Mouse (Mus musculus): ENCODE results near the gene Whamm. TPM values are rescaled to one million over a fixed set of nuclear protein-coding genes. Genes with fewer than 3 reads are reported as not detected.

Gene Whamm
- polyA plus RNA-seq, 1 experiment from 2014 or later: 5.0 TPM

DNA sequence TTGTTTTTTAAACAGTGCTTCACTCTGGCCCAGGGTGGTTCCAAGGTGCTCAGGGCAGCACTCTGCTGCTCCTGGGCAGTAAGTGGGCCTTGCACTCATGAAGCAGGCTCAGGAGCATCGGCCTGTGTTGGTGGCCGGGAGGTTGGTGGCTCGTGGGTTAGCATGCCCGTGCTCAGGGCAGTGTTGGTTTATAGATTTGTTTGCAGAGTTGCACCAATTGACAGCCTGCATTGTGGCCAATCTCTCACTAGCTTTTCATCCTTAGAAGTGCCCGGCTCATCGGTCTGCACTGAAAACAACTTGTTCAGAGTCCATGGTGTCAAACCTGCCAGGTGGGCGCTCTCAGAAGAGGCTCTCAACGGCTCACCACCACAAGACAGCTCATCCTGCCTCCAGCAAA, 22.3 kb downstream of the Whamm start:
- WGBS: 80% methylated on average over 8 of the region's 8 CpGs
- H3K36me3 ChIP-seq (ENCODE audit: control insufficient read depth, insufficient read depth, low read length): peaks cover 30% of the 10 kb centered on the region

DNA sequence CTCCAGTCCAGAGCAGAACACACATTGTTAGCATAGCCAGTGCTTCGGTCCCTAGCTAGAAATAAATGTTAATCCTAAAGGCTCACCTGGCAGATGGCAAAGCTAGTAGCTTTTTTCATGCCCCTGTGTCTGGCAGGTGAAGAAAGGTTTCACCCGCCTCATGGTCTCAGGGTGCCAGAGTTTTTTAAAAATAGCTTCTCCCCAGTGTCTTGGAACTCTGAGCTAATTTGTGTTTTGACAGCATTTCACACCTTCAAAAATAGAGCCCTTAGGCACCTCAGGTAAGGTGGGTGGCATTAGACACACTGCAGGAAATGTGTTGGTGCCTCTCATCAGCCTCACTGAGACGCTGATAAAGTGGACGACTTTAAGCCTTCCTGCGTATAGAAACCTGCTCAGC, 24.0 kb downstream of the Whamm start:
- no peak overlapping the region for H3K9ac ChIP-seq (replicated peaks; ENCODE audit: low read depth, low read length)
- H3K4me1 ChIP-seq (ENCODE audit: control insufficient read depth, insufficient read depth, low read length): no peaks in the 10 kb centered on the region
- no peak overlapping the region for H3K27ac ChIP-seq (ENCODE audit: low read length)
- no peaks in the 10 kb centered on the region for H3K27me3 ChIP-seq (ENCODE audit: control insufficient read depth, insufficient read depth, low read length)
- no peak overlapping the region for H3K4me3 ChIP-seq (ENCODE audit: low read depth, low read length)
- ATAC-seq (ENCODE audit: insufficient number of reproducible peaks, insufficient read depth, low FRiP score, low read depth): no peak
- H3K36me3 ChIP-seq (ENCODE audit: control insufficient read depth, insufficient read depth, low read length): peaks cover 31% of the 10 kb centered on the region
- 78% methylated on average over 5 of the region's 5 CpGs for WGBS
- no peak overlapping the region for H3K4me2 ChIP-seq (replicated peaks; ENCODE audit: low read depth, low read length)
- H3K9me3 ChIP-seq (ENCODE audit: control insufficient read depth, low read depth, low read length): no peaks in the 10 kb centered on the region

More for the DNA sequence above, 22.3 kb downstream of the Whamm start:
- no peak overlapping the region for H3K27ac ChIP-seq (ENCODE audit: low read length)
- no peaks in the 10 kb centered on the region for H3K9me3 ChIP-seq (ENCODE audit: control insufficient read depth, low read depth, low read length)
- ATAC-seq (ENCODE audit: insufficient number of reproducible peaks, insufficient read depth, low FRiP score, low read depth): no peak
- H3K4me3 ChIP-seq (ENCODE audit: low read depth, low read length): no peak overlapping the region
- H3K4me2 ChIP-seq (replicated peaks; ENCODE audit: low read depth, low read length): no peak overlapping the region
- H3K9ac ChIP-seq (replicated peaks; ENCODE audit: low read depth, low read length): no peak overlapping the region
- no peaks in the 10 kb centered on the region for H3K4me1 ChIP-seq (ENCODE audit: control insufficient read depth, insufficient read depth, low read length)
- no peaks in the 10 kb centered on the region for H3K27me3 ChIP-seq (ENCODE audit: control insufficient read depth, insufficient read depth, low read length)

DNA sequence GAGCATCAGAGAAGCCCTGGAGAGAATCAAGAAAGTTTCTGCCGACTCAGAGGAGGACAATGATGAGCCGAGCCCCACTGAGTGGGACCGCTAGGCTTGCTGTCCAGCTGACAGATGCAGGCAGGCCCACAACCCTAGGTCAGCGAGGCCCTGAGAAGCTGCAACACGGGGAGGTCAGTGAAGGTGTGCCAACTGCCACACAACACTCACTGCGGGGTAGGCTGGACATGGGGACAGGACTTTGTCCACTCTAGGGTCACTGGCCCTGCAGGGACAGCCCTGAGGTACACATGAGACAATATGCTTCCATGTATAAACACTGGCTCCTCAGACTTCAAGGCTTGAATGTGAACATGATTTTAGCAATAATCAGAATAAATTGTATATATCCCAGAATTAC, 25.0 kb downstream of the Whamm start:
- H3K4me2 ChIP-seq (replicated peaks; ENCODE audit: low read depth, low read length): no peak overlapping the region
- no peak overlapping the region for H3K27ac ChIP-seq (ENCODE audit: low read length)
- H3K9me3 ChIP-seq (ENCODE audit: control insufficient read depth, low read depth, low read length): no peaks in the 10 kb centered on the region
- H3K4me1 ChIP-seq (ENCODE audit: control insufficient read depth, insufficient read depth, low read length): no peaks in the 10 kb centered on the region
- no peak overlapping the region for H3K9ac ChIP-seq (replicated peaks; ENCODE audit: low read depth, low read length)
- WGBS: 78% methylated on average over 6 of the region's 6 CpGs
- H3K36me3 ChIP-seq (ENCODE audit: control insufficient read depth, insufficient read depth, low read length): peaks cover 31% of the 10 kb centered on the region
- no peak for ATAC-seq (ENCODE audit: insufficient number of reproducible peaks, insufficient read depth, low FRiP score, low read depth)
- H3K27me3 ChIP-seq (ENCODE audit: control insufficient read depth, insufficient read depth, low read length): no peaks in the 10 kb centered on the region
- H3K4me3 ChIP-seq (ENCODE audit: low read depth, low read length): no peak overlapping the region

DNA sequence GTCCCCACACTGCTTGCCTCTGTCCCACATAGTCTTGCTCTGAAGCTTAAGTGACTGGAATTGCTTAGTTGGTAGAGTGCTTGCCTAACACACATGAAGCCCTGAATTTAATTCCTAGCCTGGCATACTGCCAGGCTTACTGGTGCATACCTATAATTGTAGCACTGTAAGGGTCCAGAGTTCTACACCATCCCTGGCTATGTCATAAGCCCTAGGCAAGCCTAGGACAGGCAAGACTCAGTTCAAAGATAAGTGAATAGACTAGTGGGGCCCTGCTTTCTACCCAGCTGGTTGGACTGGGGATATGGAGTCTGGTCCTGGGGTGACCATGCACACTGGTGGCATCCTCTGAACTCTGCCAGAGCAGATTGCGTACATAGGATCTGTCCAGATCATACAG, 26.6 kb downstream of the Whamm start:
- Histone ChIP-seq H3K4me1 (ENCODE audit: control insufficient read depth, insufficient read depth, low read length) (no peaks in the 10 kb centered on the region), H3K27ac (ENCODE audit: low read length) (no peak overlapping the region), H3K27me3 (ENCODE audit: control insufficient read depth, insufficient read depth, low read length) (no peaks in the 10 kb centered on the region), H3K4me3 (ENCODE audit: low read depth, low read length) (no peak overlapping the region), H3K36me3 (ENCODE audit: control insufficient read depth, insufficient read depth, low read length) (peaks cover 20% of the 10 kb centered on the region; the same call in 1 of the 2 replicates), H3K9ac (replicated peaks; ENCODE audit: low read depth, low read length) (no peak overlapping the region), H3K4me2 (replicated peaks; ENCODE audit: low read depth, low read length) (no peak overlapping the region), H3K9me3 (ENCODE audit: control insufficient read depth, low read depth, low read length) (no peaks in the 10 kb centered on the region)
- ATAC-seq (ENCODE audit: insufficient number of reproducible peaks, insufficient read depth, low FRiP score, low read depth): no peak
- 88% methylated on average over 1 of the region's 1 CpGs for WGBS

DNA sequence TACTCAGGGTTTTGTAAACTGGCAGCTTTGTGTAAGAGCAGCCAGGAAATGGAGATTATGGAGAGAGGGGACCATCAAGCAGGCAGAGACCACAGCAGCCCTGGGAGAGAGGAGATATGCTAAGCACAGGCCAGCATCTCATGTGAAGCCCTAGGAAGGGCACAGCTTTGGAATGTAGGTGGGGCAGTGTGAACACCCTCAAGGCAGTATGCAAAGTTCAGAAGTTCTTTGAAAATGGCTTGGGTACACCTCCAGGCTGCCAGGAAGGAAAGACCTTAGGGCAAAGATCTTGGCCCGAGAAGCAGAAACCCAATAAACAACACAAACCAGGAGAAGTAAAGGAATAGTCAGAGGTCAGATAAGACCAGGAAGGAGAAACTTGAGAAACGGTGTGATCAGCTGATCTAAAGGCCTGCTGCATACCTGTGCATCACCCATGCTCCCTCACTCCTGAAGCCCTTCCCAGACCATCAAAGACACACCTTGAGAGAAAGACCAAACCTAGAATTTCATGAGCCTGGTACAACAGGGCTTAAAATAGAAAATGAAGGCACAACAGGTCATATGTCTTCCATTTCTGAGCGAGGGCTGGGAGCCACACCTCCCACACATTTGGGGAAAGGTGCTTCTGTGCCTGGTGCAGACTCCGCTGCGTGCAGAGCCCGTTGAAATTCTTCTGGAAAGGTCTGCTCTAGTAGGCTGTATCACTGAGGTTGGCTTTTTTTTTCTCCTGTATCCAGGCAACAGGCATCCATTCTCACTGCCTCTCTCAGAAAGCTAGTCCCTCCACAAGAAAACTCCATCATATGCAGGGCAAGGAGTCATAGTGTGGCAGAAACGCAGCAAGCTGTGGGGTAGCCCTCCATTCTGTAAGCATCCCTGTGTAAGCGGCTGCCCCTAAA, 28.6 kb downstream of the Whamm start:
- Histone ChIP-seq H3K27ac (ENCODE audit: low read length) (no peak overlapping the region), H3K9me3 (ENCODE audit: control insufficient read depth, low read depth, low read length) (no peaks in the 10 kb centered on the region), H3K9ac (replicated peaks; ENCODE audit: low read depth, low read length) (no peak overlapping the region), H3K4me3 (ENCODE audit: low read depth, low read length) (no peak overlapping the region), H3K4me2 (replicated peaks; ENCODE audit: low read depth, low read length) (no peak overlapping the region), H3K27me3 (ENCODE audit: control insufficient read depth, insufficient read depth, low read length) (no peaks in the 10 kb centered on the region), H3K36me3 (ENCODE audit: control insufficient read depth, insufficient read depth, low read length) (peaks cover 15% of the 10 kb centered on the region; the same call in 1 of the 2 replicates), H3K4me1 (ENCODE audit: control insufficient read depth, insufficient read depth, low read length) (no peaks in the 10 kb centered on the region)
- no peak for ATAC-seq (ENCODE audit: insufficient number of reproducible peaks, insufficient read depth, low FRiP score, low read depth)
- WGBS: 50% methylated on average over 8 of the region's 8 CpGs

DNA sequence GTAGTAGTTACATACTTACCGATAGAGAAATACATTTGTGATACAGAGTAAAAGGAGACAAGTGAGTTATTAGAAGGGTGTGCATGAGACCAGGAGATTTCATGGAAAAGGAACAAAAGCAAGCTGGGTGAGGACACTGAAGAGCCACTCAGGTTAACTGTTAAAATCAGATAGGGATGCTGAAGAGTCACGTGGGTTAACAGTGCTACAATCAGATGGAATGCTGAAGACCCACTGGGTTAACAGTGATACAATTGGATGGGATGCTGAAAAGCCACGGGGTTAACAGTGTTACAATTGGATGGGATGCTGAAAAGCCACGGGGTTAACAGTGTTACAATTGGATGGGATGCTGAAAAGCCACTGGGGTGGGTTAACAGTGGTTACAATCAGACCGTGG, 33.9 kb downstream of the Whamm start:
- Histone ChIP-seq H3K4me1 (ENCODE audit: control insufficient read depth, insufficient read depth, low read length) (no peaks in the 10 kb centered on the region), H3K9ac (replicated peaks; ENCODE audit: low read depth, low read length) (no peak overlapping the region), H3K27ac (ENCODE audit: low read length) (no peak overlapping the region), H3K9me3 (ENCODE audit: control insufficient read depth, low read depth, low read length) (no peaks in the 10 kb centered on the region), H3K36me3 (ENCODE audit: control insufficient read depth, insufficient read depth, low read length) (no peaks in the 10 kb centered on the region), H3K4me3 (ENCODE audit: low read depth, low read length) (no peak overlapping the region), H3K4me2 (replicated peaks; ENCODE audit: low read depth, low read length) (no peak overlapping the region), H3K27me3 (ENCODE audit: control insufficient read depth, insufficient read depth, low read length) (no peaks in the 10 kb centered on the region)
- no peak for ATAC-seq (ENCODE audit: insufficient number of reproducible peaks, insufficient read depth, low FRiP score, low read depth)
- WGBS: 84% methylated on average over 5 of the region's 5 CpGs

DNA sequence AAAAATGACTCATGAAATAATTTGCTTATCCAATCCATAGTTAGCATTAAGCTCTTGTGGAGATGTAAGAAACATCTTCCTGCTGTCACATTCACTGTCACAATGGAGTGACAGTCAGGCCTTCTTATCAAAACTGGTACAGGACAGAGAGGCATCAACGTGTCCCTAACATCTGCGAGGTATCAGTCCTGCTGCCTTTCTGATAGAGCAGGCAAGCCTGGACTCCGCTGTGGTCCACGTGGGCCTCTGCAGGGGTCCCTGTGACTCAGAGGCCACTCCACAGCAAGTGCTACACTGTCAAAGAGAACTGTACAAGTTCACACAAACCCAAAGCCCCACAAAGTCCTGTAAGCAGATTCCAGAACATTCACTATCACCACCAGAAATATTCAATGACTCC, 34.4 kb downstream of the Whamm start:
- H3K27me3 ChIP-seq (ENCODE audit: control insufficient read depth, insufficient read depth, low read length): no peaks in the 10 kb centered on the region
- 74% methylated on average over 4 of the region's 4 CpGs for whole genome bisulfite sequencing
- H3K4me1 ChIP-seq (ENCODE audit: control insufficient read depth, insufficient read depth, low read length): no peaks in the 10 kb centered on the region
- no peak overlapping the region for H3K4me2 ChIP-seq (replicated peaks; ENCODE audit: low read depth, low read length)
- H3K27ac ChIP-seq (ENCODE audit: low read length): no peak overlapping the region
- no peak for ATAC-seq (ENCODE audit: insufficient number of reproducible peaks, insufficient read depth, low FRiP score, low read depth)
- H3K9ac ChIP-seq (replicated peaks; ENCODE audit: low read depth, low read length): no peak overlapping the region
- H3K36me3 ChIP-seq (ENCODE audit: control insufficient read depth, insufficient read depth, low read length): no peaks in the 10 kb centered on the region
- H3K4me3 ChIP-seq (ENCODE audit: low read depth, low read length): no peak overlapping the region
- H3K9me3 ChIP-seq (ENCODE audit: control insufficient read depth, low read depth, low read length): no peaks in the 10 kb centered on the region

DNA sequence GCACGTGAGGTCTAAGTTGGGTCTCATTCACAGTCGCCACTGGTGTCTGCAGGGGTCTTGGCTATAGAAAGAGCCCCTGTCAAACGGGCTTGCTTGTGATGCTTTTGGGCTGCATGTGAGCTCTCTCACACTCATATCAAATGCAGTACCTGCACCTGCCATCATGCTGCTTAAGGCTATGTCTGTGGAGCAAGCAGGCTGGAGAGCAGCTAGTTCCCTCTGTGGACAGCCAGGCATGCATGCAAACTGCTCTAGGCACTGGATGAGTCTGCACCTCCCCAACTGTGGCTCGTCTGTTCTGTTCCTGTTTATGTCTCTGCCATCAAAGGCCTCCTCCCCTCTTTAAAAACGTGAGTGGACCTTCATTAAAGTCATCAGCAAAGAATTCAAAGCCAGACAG, 35.4 kb downstream of the Whamm start:
- Histone ChIP-seq H3K9me3 (ENCODE audit: control insufficient read depth, low read depth, low read length) (no peaks in the 10 kb centered on the region), H3K27ac (ENCODE audit: low read length) (no peak overlapping the region), H3K27me3 (ENCODE audit: control insufficient read depth, insufficient read depth, low read length) (no peaks in the 10 kb centered on the region), H3K36me3 (ENCODE audit: control insufficient read depth, insufficient read depth, low read length) (no peaks in the 10 kb centered on the region), H3K4me2 (replicated peaks; ENCODE audit: low read depth, low read length) (no peak overlapping the region), H3K9ac (replicated peaks; ENCODE audit: low read depth, low read length) (no peak overlapping the region), H3K4me3 (ENCODE audit: low read depth, low read length) (no peak overlapping the region), H3K4me1 (ENCODE audit: control insufficient read depth, insufficient read depth, low read length) (no peaks in the 10 kb centered on the region)
- 64% methylated on average over 5 of the region's 5 CpGs for WGBS
- ATAC-seq (ENCODE audit: insufficient number of reproducible peaks, insufficient read depth, low FRiP score, low read depth): no peak

DNA sequence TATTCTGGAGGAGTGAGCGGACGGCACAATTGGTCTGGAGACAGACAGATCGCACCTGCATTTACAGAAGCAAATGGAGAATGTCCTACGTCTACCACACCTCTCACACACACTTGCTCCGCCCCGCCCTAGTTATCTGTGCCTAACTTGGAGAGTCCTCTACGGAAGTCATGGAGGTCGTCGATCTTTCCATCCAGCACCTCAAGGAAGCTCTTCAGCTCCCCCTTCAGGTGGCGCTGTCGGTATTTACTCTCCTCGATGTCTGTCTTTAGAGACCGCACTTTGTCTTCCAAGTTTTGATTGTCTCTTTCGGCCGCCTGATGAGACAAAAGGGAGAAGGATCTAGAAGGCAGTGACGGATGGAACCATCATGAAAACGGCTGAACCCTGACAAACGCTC, 39.1 kb downstream of the Whamm start:
- Histone ChIP-seq H3K4me1 (ENCODE audit: control insufficient read depth, insufficient read depth, low read length) (no peaks in the 10 kb centered on the region), H3K4me3 (ENCODE audit: low read depth, low read length) (no peak overlapping the region), H3K36me3 (ENCODE audit: control insufficient read depth, insufficient read depth, low read length) (no peaks in the 10 kb centered on the region), H3K9me3 (ENCODE audit: control insufficient read depth, low read depth, low read length) (no peaks in the 10 kb centered on the region), H3K9ac (replicated peaks; ENCODE audit: low read depth, low read length) (no peak overlapping the region), H3K27ac (ENCODE audit: low read length) (no peak overlapping the region), H3K4me2 (replicated peaks; ENCODE audit: low read depth, low read length) (no peak overlapping the region), H3K27me3 (ENCODE audit: control insufficient read depth, insufficient read depth, low read length) (no peaks in the 10 kb centered on the region)
- WGBS: 63% methylated on average over 18 of the region's 18 CpGs
- ATAC-seq (ENCODE audit: insufficient number of reproducible peaks, insufficient read depth, low FRiP score, low read depth): no peak
